Mouse (Mus musculus): ENCODE data around the gene Prkca. TPM values are rescaled to one million over a fixed set of nuclear protein-coding genes. Genes with fewer than 3 reads are reported as not detected.

Prkca gene
- total and polyA plus RNA-seq, 3 experiments, result 15.3 to 30.9 (median 19.9) TPM

GRCm38 (mm10) chr11:108077514-108077913 lies 266.2 kb downstream of the Prkca start:
- Histone ChIP-seq H3K4me1 (ENCODE audit: control insufficient read depth in 1 of 2, insufficient read depth in 2 of 2, low read length in 2 of 2) (peaks cover 5 to 17% of the 10 kb centered on the region in 2 experiments), H3K36me3 (ENCODE audit: control insufficient read depth in 1 of 2, insufficient read depth in 2 of 2, low read length in 2 of 2) (peaks cover 0 to 19% of the 10 kb centered on the region in 2 experiments; a peak in 2 of 4 replicates), H3K79me2 (ENCODE audit: control insufficient read depth, insufficient read depth, low read length, poor library complexity) (no peaks in the 10 kb centered on the region), H3K4me3 (ENCODE audit: control insufficient read depth in 1 of 2, insufficient read depth in 1 of 2, low read depth in 2 of 2, low read length in 2 of 2) (no peak overlapping the region), H3K27me3 (ENCODE audit: control insufficient read depth in 1 of 2, insufficient read depth in 2 of 2, low read length in 2 of 2) (no peaks in the 10 kb centered on the region), H3K27ac (ENCODE audit: control insufficient read depth, low read depth, low read length) (no peak overlapping the region), H3K9ac (ENCODE audit: control insufficient read depth, low read depth, low read length, poor library complexity, severe bottlenecking) (no peak overlapping the region), H3K9me3 (replicated peaks; ENCODE audit: insufficient read depth, low read length) (no peaks in the 10 kb centered on the region)
- TF ChIP-seq ZKSCAN1 (IDR thresholded peaks at IDR 0.05; ENCODE audit: low read depth, low read length) (no peak), CHD1 (IDR thresholded peaks at IDR 0.05; ENCODE audit: low read depth, low read length) (no peak), RAD21 (IDR thresholded peaks at IDR 0.05; ENCODE audit: low read depth, low read length) (no peak), MAFK (IDR thresholded peaks at IDR 0.05; ENCODE audit: borderline replicate concordance, low read depth, low read length) (no peak), POLR2AphosphoS2 (IDR thresholded peaks at IDR 0.05; ENCODE audit: low read length) (no peak), RCOR1 (IDR thresholded peaks at IDR 0.05; ENCODE audit: low read depth, low read length) (no peak), JUND (IDR thresholded peaks at IDR 0.05; ENCODE audit: low read depth, low read length) (no peak), SMC3 (IDR thresholded peaks at IDR 0.05; ENCODE audit: low read depth, low read length) (no peak), ETS1 (IDR thresholded peaks at IDR 0.05; ENCODE audit: low read depth, low read length) (no peak), MYB (IDR thresholded peaks at IDR 0.05; ENCODE audit: low read depth, low read length) (no peak)
- no peak for DNase-seq (ENCODE audit: low read depth, low spot score)

- H3K4me1 ChIP-seq (ENCODE audit: control insufficient read depth in 1 of 2, insufficient read depth in 2 of 2, low read length in 2 of 2), result no peaks in the 10 kb centered on the region
- H3K9me3 ChIP-seq (replicated peaks; ENCODE audit: insufficient read depth, low read length), result no peaks in the 10 kb centered on the region
- no peak overlapping the region for H3K27ac ChIP-seq (ENCODE audit: control insufficient read depth, low read depth, low read length)
- H3K4me3 ChIP-seq (ENCODE audit: control insufficient read depth in 1 of 2, insufficient read depth in 1 of 2, low read depth in 2 of 2, low read length in 2 of 2), result no peak overlapping the region
- H3K27me3 ChIP-seq (ENCODE audit: control insufficient read depth in 1 of 2, insufficient read depth in 2 of 2, low read length in 2 of 2), result no peaks in the 10 kb centered on the region
- H3K79me2 ChIP-seq (ENCODE audit: control insufficient read depth, insufficient read depth, low read length, poor library complexity), result no peaks in the 10 kb centered on the region
- no peaks in the 10 kb centered on the region for H3K36me3 ChIP-seq (ENCODE audit: control insufficient read depth in 1 of 2, insufficient read depth in 2 of 2, low read length in 2 of 2)
- DNase-seq (ENCODE audit: low read depth, low spot score), result no peak
- TF ChIP-seq CTCF (IDR thresholded peaks at IDR 0.05 in 2 of 3, conservative IDR thresholded peaks at IDR 0.05 in 1 of 3; ENCODE audit: control insufficient read depth in 1 of 3, insufficient read depth in 1 of 3, low read depth in 2 of 3, low read length in 3 of 3, poor library complexity in 1 of 3, severe bottlenecking in 1 of 3), result peak in 2 of 3 experiments; percentile 17 to 38; a peak in 3 of 6 replicates
- TF ChIP-seq EP300 (IDR thresholded peaks at IDR 0.05; ENCODE audit: low read depth in 1 of 2, low read length in 2 of 2), result no peak
- no peak for TF ChIP-seq MYC (IDR thresholded peaks at IDR 0.05; ENCODE audit: low read depth, low read length)
- TF ChIP-seq ZMIZ1 (IDR thresholded peaks at IDR 0.05; ENCODE audit: low read depth, low read length), result no peak
- TF ChIP-seq BHLHE40 (IDR thresholded peaks at IDR 0.05; ENCODE audit: borderline replicate concordance, low read depth, low read length), result no peak
- TF ChIP-seq NRF1 (IDR thresholded peaks at IDR 0.05; ENCODE audit: insufficient read depth, low read depth, low read length, poor library complexity, severe bottlenecking), result no peak
- no peak for TF ChIP-seq ZC3H11A (IDR thresholded peaks at IDR 0.05; ENCODE audit: low read depth, low read length)
- TF ChIP-seq MXI1 (IDR thresholded peaks at IDR 0.05; ENCODE audit: low read depth, low read length), result no peak
- no peak for TF ChIP-seq UBTF (IDR thresholded peaks at IDR 0.05; ENCODE audit: borderline replicate concordance, insufficient read depth, low read depth, low read length)
- no peak for TF ChIP-seq CHD2 (IDR thresholded peaks at IDR 0.05; ENCODE audit: low read length)
- no peak for TF ChIP-seq MEF2A (IDR thresholded peaks at IDR 0.05; ENCODE audit: extremely low read depth, insufficient replicate concordance, low read depth, low read length, poor library complexity, severe bottlenecking)
- no peak for TF ChIP-seq USF1 (IDR thresholded peaks at IDR 0.05; ENCODE audit: low read depth, low read length)
- no peak for TF ChIP-seq RCOR1 (IDR thresholded peaks at IDR 0.05; ENCODE audit: low read depth, low read length)
- TF ChIP-seq SMC3 (IDR thresholded peaks at IDR 0.05; ENCODE audit: low read depth, low read length), result peak; percentile 49
- no peak for TF ChIP-seq CHD1 (IDR thresholded peaks at IDR 0.05; ENCODE audit: low read depth, low read length)
- peak; percentile 52 for TF ChIP-seq RAD21 (IDR thresholded peaks at IDR 0.05; ENCODE audit: low read depth, low read length)
- no peak for TF ChIP-seq E2F4 (IDR thresholded peaks at IDR 0.05; ENCODE audit: borderline replicate concordance, low read depth, low read length)
- TF ChIP-seq ZNF384 (IDR thresholded peaks at IDR 0.05; ENCODE audit: low read depth, low read length), result no peak
- TF ChIP-seq ELF1 (IDR thresholded peaks at IDR 0.05; ENCODE audit: low read depth, low read length), result no peak
- TF ChIP-seq MAFK (IDR thresholded peaks at IDR 0.05; ENCODE audit: borderline replicate concordance, low read depth, low read length), result no peak
- no peak for TF ChIP-seq TBP (IDR thresholded peaks at IDR 0.05; ENCODE audit: low read depth, low read length)
- TF ChIP-seq HCFC1 (IDR thresholded peaks at IDR 0.05; ENCODE audit: low read depth, low read length), result no peak
- no peak overlapping the region for H3K9ac ChIP-seq (ENCODE audit: control insufficient read depth, low read depth, low read length, poor library complexity, severe bottlenecking)
Measured at GRCm38 (mm10) chr11:108072606-108073243, 271.0 kb downstream of the Prkca start.

All from MEL (cell line).